Mouse (Mus musculus): ENCODE data around the gene Gm10799. TPM values are rescaled to one million over a fixed set of nuclear protein-coding genes. Genes with fewer than 3 reads are reported as not detected.

Gm10799 gene
- polyA plus RNA-seq (2012; ENCODE audit: low replicate concordance), result not detected in 2 replicates

DNA sequence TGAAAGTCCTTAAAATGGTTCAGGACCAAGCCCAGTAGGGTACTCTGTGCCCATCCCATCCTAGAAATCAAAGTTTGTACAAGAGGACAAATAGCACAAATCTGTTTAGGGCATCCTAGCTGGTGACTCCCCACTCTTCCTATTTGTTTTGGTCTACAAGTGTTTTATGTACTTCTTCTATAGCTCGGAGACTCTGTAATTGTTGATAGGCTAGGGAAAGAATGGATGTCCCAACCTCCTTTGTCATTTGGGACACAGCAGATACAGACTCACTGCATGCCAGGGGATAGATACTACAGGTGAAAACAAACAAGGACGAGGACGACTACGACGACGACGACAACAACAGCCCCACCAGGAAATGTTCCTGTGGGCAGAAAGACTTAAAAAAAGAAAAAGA, at the start of gene Gm10799:
Gene Gm10799 (minus strand): TSS at position 101 of the 400 bp plus-strand sequence.

DNA sequence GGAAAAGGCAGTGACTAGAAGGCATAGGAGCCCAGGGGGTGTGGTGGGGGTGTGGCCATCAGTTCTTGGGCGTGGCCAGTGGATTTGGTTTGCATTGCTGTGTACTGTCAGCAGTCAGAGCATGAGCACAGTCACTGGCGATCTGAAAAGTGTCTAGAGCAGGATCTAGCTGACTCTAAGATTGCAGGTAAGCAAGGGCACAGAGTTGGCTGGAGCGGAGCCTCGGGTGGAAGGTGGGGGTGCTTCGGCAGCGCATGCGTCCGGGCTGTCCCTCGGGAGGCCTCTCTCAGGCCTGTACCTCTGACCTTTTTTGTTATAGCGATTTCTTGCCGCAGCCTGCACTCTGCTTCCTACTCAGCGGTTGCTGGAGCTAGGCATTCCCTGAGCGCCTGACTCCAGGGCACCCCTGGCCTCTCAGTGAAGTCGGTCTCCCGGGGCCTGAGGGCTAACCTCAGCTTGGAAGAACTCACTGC, 27.4 kb upstream of the Gm10799 start, which contains the start of gene Cd59a:
Gene Cd59a (plus strand): TSS at position 61 of the 473 bp plus-strand sequence.

DNA sequence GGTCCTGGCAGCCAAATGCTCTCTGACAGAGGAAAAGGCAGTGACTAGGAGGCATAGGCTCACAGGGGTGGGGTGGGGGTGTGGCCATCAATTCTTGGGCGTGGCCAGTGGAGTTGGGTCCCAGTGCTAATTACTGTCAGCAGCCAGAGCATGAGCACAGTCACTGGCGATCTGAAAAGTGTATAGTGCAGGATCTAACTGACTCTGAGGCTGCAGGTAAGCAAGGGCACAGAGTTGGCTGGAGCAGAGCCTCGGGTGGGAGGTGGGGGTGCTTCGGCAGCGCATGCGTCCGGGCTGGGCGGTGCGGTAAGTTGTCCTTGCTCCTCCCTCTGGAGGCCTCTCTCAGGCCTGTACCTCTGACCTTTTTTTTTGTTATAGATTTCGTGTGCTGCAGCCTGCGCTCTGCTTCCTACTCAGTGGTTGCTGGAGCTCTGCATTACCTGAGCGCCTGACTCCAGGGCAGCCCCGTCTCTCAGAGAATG, 1.4 kb upstream of the Gm10799 start, which contains the start of gene Cd59b:
Gene Cd59b (plus strand): TSS at position 146 of the 482 bp plus-strand sequence.

DNA sequence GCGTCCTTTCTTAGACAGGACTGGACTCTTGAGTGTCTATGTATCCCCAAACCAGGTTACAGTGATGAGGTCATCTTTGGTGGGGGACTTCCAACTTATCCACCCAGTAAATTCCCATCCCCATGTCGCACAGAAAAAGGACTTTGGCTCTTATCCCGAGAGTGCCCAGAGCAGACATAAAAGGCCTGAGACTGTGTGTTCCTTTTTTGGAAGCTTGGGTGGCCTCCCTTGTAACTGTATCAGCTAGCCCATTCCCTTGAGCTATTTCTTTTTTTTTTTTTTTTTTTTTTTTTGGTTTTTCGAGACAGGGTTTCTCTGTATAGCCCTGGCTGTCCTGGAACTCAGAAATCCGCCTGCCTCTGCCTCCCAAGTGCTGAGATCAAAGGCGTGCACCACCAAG, 2.8 kb downstream of the Gm10799 start, which contains the start of gene Gm10912:
Gene Gm10912 (plus strand): TSS at position 301 of the 400 bp plus-strand sequence.

DNA sequence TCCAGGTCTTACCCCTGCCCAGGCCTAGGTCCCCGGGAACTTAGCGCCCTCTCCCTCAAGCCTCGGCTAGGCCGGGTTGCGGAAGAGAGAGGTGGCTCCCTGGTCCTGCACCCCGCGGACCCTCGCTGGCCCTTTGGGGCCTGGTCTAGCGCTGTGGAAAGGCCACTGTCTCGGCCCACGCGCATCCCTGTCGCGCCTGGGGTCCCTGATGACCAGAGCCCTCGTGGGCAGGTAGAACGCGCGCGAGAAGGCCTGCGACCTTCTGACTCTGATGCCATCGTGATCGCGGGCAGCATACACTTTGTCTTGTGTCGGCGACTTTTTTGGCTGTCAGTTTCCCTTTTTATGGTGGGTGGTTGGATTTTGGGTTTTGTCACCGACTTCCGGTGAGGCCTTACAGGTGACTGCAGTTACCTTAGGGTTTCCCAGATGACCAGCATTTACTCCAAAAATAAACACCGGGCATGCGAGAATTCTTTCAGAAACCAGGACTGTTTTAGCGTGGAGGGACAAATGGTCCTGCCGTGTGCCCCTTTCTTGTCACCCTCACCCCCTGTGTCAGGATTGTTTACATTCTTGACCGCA, 40.1 kb downstream of the Gm10799 start, which contains the start of gene 4931422A03Rik:
Gene 4931422A03Rik (minus strand): TSS at position 223 of the 585 bp plus-strand sequence.

DNA sequence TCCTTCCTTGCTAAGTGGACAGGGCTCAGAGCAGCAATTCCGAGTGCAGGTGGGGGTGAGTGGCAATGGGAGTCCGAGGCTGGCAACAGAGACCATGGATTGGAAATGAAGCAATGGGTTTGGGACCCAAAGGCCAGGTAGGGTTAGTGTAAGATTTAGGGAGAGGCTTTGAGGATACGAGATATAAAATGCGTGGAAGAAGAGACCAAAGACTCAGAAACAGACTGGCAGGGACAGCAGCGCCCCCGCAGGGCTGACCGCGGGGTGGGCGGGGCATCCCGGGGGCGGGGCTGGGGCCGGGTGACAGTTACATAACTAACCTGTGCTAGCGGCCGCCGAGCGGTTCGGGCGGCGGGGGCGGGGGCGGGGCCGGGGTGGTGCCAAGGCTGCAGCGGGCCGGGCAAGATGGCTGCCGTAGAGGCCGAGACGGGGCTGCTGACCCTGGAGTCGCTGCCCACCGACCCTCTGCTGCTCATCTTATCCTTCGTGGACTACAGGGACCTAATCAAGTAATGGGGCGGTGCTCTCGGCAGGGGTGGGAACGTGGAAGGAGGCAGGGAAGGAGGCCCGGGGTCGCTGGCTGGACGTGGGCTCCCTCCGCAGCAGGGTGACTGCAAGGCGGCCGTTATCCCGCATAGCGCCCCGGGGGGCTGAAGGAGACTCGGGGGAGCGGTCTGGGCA, 40.8 kb downstream of the Gm10799 start, which contains the start of gene Fbxo3:
Gene Fbxo3 (plus strand): TSS at position 264 of the 681 bp plus-strand sequence.

Other genes with a start within 250 kb of the Gm10799 start
- 395 and 1,107 TPM in 2 replicates for gene Lmo2, start 110.6 kb downstream of the Gm10799 start, polyA plus RNA-seq (2012; ENCODE audit: low replicate concordance)
- 4.7 and 19.1 TPM in 2 replicates for gene Fbxo3, start 40.8 kb downstream of the Gm10799 start, polyA plus RNA-seq (2012; ENCODE audit: low replicate concordance)
- not detected in 2 replicates for gene 4931422A03Rik, start 40.2 kb downstream of the Gm10799 start, polyA plus RNA-seq (2012; ENCODE audit: low replicate concordance)
- 0.51 TPM in 1 of 2 replicates, not detected in the other for gene Gm10912, start 2.7 kb downstream of the Gm10799 start, polyA plus RNA-seq (2012; ENCODE audit: low replicate concordance)
- 0.53 TPM in 1 of 2 replicates, not detected in the other for gene Cd59b, start 1.3 kb upstream of the Gm10799 start, polyA plus RNA-seq (2012; ENCODE audit: low replicate concordance)
- gene Cd59a, start 27.3 kb upstream of the Gm10799 start, polyA plus RNA-seq (2012; ENCODE audit: low replicate concordance), result 3.0 and 3.9 TPM in 2 replicates
- 0.84 TPM in 1 of 2 replicates, not detected in the other for gene A930018P22Rik, start 54.2 kb upstream of the Gm10799 start, polyA plus RNA-seq (2012; ENCODE audit: low replicate concordance)